Mouse (Mus musculus) thymus, adult 2 months (tissue): Measurements from ENCODE around the gene Frmd8.

ENCODE experiments used
- CTCF ChIP-seq: fragments of 200-500 bp; IDR thresholded peaks from 2 replicates; pipeline ENCODE4 v1.5.1; 2012; ENCODE audit warnings: mild to moderate bottlenecking, control low read depth, low read length, moderate library complexity, borderline replicate concordance; ENCODE audit not compliant: control insufficient read depth, poor library complexity, insufficient read depth; ENCODE audit errors: extremely low read depth
- POLR2A ChIP-seq: fragments of 200-500 bp; IDR thresholded peaks from 2 replicates; pipeline ENCODE4 v1.6.1; 2012; ENCODE audit warnings: mild to moderate bottlenecking, low read length, control low read depth, moderate library complexity; ENCODE audit not compliant: control insufficient read depth, poor library complexity, insufficient read depth; ENCODE audit errors: extremely low read depth

DNA sequence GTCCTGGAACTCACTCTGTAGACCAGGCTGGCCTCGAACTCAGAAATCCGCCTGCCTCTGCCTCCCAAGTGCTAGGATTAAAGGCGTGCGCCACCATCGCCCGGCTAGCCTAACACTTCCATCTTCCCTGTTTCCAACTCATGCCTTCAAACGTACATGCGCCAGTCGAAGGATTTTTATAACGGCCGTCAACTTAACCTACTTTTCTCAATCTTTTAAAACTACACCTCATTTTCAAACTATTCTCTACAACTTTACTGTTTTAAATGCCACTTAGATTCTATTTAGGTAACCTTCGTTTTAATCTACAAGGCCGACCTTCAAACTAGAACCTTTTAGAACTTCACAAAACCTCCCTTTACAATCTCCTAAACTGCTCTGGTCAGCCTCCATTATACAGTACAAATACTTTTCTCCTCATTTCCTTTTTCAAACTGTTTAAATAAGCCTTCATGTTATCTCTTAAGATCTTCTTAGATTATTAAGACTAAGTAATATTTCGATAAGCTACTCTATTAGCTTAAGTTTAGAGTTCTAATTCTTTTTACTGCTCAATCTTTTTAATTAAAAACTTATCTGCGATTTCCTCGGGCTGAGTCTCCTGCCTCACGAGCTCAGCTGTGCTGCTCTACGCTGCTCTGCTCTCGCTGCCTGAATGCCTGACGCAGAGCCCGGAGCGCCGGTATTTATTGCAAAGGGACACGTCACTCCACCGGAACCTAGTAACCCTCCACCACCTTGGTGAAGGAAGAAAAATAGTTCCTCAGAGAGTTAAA, 72.9 kb downstream of the Frmd8 start:
- TF ChIP-seq POLR2A (peak; percentile 100), CTCF (no peak)
